Mouse (Mus musculus): ENCODE measurements around the gene Tmem222.

The Tmem222 gene

DNA sequence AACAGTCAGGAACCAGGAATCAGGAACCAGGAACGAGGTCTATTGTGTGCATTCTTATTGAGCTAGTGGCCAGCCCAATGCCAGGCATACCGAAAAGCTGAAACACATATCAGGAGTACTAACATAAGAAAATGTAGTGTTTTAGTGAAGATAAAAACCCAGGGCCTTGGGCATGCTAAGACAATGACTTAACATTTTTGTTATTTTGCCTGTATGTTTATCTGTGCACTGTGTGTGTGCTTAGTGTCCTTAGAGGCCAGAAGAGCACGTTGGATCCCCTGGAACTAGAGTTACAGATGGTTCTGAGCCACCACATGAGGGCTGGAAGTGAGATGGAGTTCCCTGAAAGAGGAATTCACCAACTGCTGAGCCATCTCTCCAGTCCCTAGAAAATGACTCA lies 7.7 kb upstream of the Tmem222 start:
- no peak for DNase-seq (ENCODE audit: low read depth)

DNA sequence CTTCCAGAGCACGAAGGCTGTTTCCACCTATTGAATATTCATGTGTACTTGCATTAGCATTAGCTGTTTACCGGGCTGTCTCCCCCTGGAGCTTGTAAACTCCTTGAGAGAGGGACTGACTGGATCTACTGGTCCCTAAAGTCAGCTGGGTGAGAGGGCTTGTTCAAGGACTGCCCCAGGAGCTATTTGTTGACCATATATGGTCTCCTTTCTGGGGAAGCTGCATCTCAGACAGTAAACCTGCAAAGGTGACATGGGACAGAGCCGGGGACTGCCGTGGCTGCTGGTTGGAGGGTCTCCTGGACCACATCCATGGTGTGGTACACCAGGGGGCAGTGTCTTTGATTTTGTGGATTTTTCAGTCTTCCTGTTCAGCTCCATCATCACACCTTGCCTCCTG lies 5.1 kb upstream of the Tmem222 start:
- no peak for DNase-seq (ENCODE audit: low read depth)

DNA sequence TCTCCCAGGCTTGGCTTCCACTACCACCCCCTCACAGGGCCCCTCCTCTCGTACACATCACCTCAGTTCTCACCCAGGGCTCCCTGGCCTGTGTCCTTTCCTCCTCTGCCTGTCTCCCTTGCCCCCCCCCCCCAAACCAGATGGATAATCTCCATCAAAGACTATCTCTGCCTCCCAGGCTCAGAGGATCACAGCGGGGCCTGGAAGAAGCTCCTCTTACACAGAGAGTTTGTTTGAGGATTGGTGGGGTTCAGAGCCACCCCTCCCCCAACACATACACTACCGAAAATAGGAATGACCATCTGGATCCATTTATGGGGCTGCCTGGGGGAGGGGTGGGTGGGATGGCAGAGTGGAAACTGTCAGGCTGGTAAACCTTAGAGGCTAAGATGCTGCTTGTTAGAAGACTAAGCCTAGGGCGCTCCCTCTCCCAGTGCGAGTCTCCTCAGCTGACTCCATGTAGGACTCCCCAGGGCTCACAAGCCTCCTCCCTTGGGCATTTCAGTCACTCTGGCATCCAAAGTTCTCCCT lies 4.4 kb upstream of the Tmem222 start:
- no peak for DNase-seq (ENCODE audit: low read depth)

DNA sequence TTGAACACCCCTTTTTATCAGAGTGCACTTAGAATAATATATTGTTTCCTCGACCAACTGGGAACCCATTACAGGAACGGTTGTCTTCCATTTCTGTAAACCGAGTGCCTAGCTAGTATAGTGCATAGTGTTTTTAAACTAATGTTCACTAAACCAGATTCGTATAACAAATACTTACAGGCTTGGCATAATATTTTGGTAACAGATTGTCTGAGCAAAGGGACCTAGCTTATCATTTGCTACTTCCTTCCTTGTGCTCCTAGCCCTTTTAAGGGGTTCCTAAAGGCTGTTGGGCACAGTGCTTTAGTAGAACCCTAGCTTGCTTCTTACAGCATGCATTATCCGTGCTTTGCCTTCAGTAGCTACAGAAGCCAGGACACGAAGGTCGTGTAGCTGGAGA lies 3.9 kb upstream of the Tmem222 start:
- DNase-seq (ENCODE audit: low read depth): no peak

DNA sequence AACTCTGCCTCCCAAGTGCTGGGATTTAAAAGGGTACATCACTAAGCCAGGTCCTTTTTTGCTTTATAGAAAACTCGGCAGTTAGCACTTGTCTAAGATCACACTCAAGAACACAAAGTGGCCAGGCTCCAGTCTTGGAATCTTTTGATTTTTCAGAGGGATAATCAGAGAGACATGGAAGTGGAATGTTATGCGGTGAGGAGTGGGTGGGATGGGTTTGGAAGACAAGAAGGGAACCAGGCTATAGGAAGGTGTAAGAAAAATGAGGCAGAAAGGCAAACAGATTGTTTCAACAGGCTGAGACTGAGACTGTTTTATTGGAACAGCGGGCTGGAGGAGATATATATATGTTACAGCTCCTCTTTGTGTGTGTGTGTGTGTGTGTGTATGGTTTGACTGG lies 890 bp upstream of the Tmem222 start:
- no peak for DNase-seq (ENCODE audit: low read depth)

DNA sequence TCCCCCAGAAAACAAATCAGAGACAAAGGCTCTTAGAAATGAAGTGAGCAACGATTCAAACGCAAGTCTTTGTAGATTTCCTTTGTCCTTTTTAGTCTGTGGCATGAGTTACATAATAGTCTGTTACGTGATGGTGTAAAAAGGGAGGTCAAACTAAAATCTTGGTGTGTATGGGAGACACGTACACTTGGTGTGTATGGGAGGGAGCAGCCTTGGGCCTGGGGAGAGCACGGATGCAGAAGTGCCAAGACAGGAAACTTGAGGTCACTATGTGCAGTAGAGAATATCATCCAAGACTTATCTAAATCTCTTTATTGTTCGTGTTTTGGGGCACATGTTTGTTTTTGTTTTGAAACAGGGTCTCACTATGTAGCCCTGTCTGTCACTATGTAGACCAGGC lies 475 bp upstream of the Tmem222 start:
- no peak for DNase-seq (ENCODE audit: low read depth)

DNA sequence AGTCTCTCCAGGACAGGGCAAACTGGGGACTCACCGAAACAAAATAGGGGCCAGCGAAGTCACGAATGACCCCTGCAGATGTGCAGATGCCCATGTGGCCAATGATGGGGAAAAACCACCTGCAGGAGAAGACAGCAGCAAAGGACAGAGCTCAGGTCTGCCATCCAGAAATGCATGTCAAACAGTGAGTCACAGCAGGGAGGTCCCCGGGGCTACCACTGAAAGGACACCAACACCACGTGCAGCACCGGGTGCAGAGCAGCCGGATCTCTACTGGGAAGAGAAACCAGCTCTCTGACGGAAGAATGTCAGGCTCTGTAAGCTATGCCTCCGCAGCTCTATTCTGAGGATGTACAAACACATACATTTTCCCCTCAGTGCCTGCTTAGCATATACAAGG lies 6.7 kb downstream of the Tmem222 start:
- no peak for DNase-seq (ENCODE audit: low read depth)

DNA sequence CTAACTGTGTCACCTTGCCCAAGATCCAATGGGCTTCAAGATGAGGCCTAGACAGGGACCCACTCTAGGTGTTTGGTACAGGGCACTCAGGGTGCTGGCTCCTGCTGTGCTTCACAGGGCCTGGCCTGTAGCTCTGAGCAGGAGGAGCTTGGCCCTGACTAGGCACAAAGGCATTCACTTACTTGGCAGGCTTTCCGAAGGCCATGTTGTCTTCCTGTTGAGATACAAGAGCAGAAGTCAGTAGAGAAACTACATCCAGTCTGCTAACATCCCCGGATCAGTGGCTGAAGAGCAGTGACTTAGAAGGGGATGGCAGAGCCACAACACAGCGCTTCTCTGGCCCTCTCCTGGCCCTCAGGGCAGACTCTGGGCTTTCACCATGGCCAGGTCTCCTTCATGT lies 8.0 kb downstream of the Tmem222 start:
- no peak for DNase-seq (ENCODE audit: low read depth)

DNA sequence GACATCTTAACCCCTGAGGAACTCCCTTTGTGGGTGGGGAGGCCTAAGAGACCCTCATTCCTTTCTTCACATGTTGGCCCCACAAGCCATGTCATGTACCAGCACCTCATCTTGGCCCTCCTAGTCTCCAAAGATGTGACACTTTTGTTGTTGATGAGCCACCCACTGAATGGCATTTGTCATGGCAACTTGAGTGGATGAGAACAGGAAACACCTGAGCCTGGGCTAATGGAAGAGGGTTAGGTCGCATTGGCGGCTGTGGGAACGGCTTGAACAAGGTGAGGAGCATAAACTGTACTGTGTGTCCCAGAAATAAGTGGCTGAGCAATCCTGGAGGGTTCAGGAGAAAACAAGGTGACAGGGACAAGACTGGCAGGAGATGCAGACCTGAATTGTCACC lies 8.7 kb downstream of the Tmem222 start:
- DNase-seq (ENCODE audit: low read depth): no peak

DNA sequence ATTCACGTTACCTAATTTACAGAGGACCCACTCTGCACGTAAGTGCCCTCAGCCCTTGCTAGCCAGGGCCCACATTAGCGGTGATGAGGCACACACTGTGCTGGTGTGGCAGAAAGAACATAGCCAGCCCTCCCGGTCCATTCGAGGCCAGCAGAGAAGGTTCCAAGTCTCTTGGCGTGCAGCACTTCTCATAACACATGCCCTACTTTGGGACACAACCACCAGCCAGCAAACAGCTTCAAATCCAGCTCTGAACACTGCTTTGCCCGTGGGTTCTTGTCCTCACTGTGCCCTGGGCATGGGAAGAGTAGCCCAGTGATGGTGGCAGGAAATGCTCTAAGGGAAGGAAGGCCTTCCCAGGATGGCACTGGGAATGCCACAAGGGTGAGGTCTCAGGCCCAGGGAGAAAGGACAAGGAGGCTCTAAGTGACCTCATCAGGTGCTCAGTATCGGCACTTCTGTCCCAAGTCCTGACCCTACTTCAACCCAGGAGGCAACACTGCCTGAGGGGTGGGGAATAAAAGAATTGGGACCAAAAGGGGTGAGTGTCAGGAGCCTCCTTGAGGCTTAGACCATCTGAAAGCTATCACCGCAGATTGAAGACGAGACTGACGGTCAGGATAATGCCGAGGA lies 11.2 kb downstream of the Tmem222 start:
- no peak for DNase-seq (ENCODE audit: low read depth)

DNA sequence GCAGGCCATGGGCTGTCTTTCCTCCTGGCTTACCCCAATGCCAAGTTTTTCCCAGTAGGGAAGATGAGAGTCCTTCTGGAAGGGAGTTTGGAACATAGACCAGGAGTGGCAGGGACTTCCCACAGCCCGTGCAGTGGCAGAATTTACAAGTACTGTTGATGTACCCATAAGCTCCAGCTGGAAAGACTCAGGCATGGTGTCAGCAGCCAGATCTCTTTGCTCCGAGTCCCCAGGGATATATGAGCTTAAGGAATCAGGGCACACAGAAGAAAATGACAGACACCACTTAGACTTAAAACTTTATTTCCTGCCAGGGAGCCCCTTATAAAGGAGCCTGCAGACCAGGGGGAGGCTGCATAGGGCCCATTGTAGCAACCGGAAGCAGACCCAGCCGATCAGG lies 11.8 kb downstream of the Tmem222 start:
- DNase-seq (ENCODE audit: low read depth): no peak

DNA sequence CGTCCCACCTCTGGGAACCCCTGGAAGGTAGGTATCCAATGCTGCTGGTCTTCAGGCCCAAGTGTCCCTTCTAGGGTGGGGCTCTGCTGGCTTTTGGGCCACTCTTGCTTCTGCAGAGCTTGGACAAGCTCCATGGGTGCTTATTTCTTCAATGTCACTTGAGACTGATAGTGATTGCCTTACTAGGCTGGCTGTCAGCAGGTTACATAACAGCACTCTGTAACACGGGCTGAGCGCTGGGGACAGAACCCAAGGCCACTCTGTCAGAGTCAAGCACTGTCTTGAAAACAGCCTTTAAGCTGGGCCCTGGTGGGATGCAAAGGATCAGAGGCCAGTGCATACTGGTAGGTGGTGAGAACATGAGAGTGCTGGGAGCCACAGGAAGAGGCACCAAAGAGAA lies 12.3 kb downstream of the Tmem222 start:
- DNase-seq (ENCODE audit: low read depth): no peak

DNA sequence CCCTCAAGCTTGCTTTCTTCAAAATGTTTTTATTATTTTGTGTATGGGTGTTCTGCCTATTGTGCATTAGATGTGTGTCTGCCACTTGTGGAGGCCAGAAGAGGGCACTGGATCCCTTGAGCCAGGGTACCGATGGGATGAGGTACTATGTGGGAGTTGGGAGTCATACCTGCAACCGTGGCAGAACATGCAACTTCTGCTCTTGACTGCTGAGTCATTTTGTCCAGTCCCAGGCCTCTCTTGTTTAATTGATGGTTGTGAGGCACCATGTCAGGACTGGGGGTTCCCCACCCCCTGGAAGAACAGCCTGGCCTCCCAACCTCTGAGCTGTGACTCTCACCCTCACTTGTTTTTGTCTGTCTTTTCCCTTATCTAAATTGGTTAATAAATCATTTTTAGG lies 13.0 kb downstream of the Tmem222 start:
- no peak for DNase-seq (ENCODE audit: low read depth)

DNA sequence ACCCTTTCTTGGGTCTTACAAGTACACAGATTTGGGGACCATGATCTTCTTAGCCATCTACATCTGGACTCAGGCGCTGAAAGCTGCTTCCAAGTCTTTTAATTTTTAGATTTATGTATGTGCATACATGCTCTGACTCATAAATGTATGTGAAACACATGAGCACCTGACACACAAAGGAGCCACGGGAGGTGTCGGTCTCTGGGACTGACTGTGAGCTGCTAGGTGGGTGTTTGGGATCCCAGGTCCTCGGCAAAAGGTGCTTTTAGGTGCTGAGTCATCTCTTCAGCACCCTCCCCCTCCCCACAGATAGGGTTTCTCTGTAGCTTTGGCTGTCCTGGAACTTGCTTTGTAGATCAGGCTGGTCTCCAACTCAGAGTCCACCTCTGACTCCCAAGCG lies 13.8 kb downstream of the Tmem222 start:
- DNase-seq (ENCODE audit: low read depth): no peak

DNA sequence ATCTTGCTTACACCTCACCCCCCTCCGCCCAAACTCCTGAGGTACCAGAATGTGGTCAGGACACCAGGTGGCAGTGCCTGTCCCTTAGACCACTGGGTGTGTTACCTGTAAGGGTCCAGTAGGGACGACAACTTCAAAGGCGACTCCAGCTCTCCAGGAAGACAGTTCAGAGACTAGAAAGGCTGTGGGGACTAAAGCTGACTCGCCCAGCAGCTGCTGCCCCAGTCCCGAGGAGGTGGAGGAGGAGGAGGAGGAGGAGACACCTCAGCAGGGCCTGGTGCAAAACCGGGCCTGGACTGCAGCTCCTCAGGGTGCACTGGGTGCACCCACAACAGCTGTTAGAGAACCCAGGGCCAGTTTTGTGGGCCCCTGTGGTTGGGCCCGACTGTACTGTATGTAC lies 14.7 kb downstream of the Tmem222 start, which contains the start of gene Sytl1:
Gene Sytl1, minus strand, starts transcription at position 232 of the 400 bp plus-strand sequence.
- DNase-seq (ENCODE audit: low read depth): no peak

DNA sequence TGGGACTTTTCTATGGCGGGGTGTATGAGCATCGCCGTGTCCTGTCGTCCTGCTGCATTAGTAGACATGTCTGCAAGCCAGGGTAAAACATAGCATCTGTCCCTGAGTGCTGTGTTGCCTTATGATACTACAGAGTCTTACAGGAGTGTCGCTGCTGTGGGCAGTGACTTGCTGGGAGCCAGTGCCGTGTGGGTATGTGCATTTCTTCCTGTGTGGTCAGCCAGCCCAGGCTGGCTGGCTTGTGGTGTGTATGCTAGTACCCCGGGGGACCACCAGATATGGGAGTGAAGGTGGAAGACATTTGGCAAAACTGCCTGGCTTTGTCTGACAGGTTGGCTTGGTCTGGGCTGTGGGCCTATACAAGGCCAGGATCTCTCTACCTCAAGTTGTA lies 15.2 kb downstream of the Tmem222 start:
- no peak for DNase-seq (ENCODE audit: low read depth)

DNA sequence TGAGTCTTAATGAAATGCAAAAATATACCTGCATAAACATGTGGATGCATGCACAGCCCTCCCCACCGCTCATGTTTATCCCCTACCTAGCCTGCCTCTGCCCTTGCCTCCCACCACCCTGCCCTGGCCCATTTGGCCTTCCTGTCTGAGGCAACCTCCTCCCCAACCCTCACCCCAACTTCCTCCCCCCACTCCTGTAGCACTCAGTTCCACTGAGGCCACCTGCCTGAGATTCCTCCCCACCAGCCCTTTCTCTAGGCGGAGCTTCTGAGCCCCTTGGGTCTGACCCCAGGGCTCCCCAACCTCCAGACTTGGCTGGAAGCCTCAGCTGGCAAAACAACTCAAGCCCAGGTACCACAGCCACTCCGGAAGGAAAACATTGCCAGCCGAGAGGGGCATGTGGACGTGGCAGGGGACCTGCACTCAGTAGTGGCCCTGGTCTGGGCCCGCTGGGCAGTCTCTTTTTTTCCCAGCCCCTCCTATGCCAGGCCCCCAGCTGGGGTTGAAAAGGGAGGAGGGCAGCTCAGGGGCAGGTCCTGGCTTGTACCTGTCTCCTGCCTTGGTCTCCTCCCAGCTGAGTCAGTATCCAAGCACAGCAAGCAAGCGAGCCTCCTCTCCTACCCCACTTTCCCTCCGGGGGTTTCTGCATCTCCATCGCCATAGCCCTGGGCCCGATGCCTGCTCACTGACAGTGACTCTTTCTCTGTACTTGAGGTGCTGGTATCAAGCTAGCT lies 15.8 kb downstream of the Tmem222 start:
- no peak for DNase-seq (ENCODE audit: low read depth)

DNA sequence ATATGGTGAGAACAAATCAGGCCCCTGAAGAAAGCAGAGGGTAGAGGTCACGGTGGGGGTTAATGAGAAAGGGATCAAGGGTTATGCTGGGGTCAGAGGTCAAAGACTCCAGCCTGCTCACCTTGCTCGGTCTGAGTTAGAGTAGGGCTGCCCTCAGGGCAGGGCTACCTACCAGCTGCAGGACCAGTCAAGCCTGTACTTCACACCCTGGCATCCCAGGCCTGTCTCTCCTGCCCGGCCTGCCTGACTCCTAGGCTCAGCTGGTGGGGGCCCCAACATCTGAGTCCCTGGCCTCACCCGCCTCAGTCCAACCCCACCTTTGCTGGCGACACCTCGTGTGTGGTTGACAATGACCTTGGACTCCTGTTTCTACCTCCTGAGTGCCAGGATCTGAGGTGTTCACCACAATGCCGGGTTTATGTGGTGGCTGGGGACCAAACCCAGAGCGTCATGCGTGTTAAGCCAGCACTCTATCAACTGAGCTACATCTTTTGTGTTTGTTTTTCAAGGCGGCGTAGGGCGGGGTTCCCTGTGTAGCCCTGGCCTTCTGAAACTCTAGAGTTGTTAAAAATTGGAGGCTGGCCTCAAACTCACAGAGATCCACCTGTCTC lies 19.7 kb downstream of the Tmem222 start:
- DNase-seq (ENCODE audit: low read depth): no peak

DNA sequence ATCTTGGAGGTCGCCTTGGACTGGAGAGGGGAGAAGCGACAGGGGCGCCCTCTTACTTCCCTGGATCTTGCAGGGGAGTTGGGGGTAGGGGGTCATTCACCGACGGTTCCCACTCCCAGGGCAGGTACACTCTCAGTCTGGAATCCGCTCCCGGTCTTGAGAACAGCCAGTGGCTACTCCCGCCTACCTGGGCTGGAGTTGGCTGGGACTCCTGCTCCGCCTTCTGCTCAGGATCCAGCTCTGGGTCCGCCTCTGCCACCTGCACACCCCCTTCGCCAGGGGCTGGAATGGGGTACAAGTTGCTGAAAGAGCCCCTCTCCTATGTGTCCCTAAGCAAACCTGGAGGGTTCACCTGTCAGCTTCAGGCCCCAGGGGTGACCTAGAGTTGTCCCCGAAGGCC lies 20.4 kb downstream of the Tmem222 start:
- DNase-seq (ENCODE audit: low read depth): no peak

DNA sequence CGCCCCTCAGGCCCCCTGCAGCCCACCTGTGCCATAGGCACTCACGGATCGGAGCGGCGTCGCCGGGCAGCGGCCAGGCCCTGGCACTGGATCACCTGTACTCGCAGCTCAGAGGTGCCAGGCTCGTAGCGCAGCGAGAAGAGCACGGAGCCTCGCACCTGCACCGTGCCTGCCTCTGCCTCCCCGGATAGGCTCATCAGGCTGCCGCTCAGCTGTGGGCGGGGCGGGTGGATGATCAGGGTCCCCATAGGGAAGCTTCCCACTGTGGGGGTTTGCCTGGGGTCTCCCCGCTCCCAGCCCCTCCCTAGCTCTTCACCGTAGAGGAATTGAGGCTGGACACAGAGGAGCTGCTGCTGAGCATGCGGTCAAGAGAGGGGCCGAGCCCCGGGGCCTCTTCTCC lies 20.8 kb downstream of the Tmem222 start:
- DNase-seq (ENCODE audit: low read depth): no peak

DNA sequence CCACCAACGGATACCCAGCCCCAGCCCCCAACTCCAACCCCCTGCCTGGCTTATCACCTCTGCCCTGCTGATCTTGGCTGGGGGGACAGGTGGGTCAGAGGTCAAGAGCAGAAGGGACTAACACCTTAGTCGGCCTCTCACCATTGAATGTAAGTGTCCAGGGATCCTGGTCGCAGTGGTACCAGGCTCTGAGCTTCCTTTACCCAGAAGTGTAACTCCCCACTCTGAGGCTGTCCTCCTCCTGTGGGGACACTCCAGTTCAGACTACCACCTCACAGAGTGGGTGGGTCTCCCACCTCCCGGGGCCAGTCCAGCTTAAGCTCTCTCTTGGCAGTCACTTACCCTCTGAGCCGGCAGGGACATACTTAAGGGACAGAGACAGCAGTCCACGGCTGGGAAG lies 22.2 kb downstream of the Tmem222 start:
- DNase-seq (ENCODE audit: low read depth): no peak

DNA sequence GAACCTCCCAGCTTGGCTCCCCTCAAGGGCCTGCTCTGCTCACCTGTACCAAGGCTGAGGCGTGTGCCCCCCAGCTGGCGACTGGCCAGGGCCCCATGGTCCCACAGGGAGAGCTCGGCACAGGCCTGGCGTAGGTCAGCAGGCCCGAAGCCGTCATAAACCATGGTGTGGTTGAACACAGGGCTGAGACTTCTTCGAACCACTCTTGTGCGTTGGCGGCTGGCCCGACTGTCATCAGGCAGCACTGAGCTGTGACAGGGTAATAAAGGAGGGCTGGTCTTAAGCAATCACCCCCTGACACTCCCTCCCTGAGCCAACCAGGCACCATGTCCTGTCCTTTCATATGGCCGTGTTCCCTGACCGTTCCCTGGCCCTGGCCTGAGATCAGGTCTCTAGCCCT lies 24.2 kb downstream of the Tmem222 start:
- no peak for DNase-seq (ENCODE audit: low read depth)

DNA sequence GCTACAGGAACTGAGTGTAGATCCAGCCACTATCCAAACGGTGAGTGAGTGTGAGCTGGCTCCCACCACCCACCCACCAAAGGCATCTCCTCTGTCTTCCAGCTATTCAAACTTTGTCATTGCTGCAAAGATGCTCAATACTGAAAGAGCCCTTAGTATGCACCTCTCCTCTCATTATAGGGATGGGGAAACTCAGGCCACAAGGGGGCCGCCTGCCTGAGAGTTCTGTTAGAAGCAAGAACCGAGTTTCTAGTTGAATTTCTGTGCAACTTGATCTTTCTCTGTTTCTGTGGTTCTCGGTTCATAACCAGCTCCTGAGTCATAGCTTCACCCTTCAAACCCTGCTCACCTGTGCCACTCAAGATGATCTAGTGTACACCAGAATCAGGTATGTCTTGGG lies 25.5 kb downstream of the Tmem222 start:
- no peak for DNase-seq (ENCODE audit: low read depth)
